9 mouse cellular contexts compared by ENCODE assay signal in the genomic region with DNA sequence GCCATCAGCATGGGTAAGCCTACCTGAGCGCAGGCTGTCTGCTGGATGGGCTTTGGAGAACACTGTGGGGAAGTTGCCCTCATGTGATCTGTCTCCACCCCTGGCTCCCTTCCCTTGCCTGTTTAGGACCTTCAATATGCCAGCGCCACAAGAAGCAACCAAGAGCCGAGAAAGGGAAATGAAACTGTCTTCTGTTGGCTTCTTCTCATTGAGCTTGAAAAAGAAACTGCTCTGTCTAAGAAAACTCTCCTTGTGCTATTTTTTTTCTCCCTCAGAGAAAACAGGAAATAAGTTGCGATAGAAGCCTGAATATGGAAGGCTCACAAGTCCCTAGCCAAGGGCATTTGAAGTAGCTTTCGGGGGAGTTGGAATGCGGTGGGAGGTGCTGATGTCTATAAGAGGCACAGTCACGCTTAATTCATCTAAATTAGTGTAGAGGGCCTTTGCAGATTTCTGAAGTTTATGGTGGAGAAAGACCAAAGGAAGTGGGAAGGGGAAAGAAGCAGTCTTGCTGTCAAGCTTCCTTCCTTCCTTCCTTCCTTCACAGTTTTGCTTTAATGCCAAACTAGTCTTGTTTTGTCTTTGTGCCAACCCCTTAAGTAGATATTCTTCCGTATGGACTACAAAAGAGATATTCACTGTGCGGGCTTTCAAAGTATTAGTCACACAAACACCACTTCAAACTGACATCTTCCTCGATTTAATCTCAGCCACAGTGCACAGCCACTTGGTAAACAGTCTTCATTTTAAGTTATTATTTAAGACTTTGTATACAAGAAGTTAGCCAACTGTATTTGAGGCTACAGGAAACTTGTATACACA. TPM values are rescaled to one million over a fixed set of nuclear protein-coding genes. Genes with fewer than 3 reads are reported as not detected.
DNase-seq lines count a peak whose midpoint lies in the region; ATAC-seq and TF ChIP-seq lines count a peak whose summit lies in the region.
"Had no signal": no experiment of that assay in that cellular context is flagged by ENCODE, and none has a peak within 500 bp of the region (broad histone marks: within the 10 kb centered on the region; RNA-seq: fewer than 3 reads in every experiment).

No protein-coding gene starts in this region.

- peak; percentile 83 for DNase-seq in layer of hippocampus, adult 9-11 months
- DNase-seq in layer of hippocampus, adult 18-20 months (ENCODE audit: low spot score in 2 of 2), result no peak
- peak; percentile 58 to 61 for DNase-seq in heart, postnatal 10 days
- peak; percentile 35 for DNase-seq in thymus, postnatal 14 days
- DNase-seq in Muller cell, postnatal 12 days (ENCODE audit: inconsistent ontology term), result no peak
- no peak for DNase-seq in cerebellum, adult 11-12 months

- H3K9me3 ChIP-seq in lung, embryonic 15.5 days, result no peaks in the 10 kb centered on the region

- peak overlapping the region; percentile 28 for H3K4me2 ChIP-seq in lung, embryonic 15.5 days

- H3K27ac ChIP-seq in bone marrow, adult 2 months (ENCODE audit: control insufficient read depth, insufficient read depth, low read depth, low read length, poor library complexity), result peak overlapping the region; percentile 66
- H3K27ac ChIP-seq in lung, embryonic 15.5 days, result peak overlapping the region; percentile 89

- no peaks in the 10 kb centered on the region for H3K27me3 ChIP-seq in lung, embryonic 15.5 days

- TF ChIP-seq CTCF in bone marrow, adult 2 months (IDR thresholded peaks at IDR 0.05; ENCODE audit: control insufficient read depth, insufficient read depth, low read length), result no peak

- no peak overlapping the region for H3K9ac ChIP-seq in lung, embryonic 15.5 days

- TF ChIP-seq POLR2A in bone marrow, adult 2 months (IDR thresholded peaks at IDR 0.05; ENCODE audit: borderline replicate concordance, control insufficient read depth, low read depth, low read length), result no peak

- WGBS in bone marrow, adult 2 months, result 7% methylated on average over 10 of the region's 10 CpGs
- WGBS in lung, embryonic 15.5 days, result 20% methylated on average over 10 of the region's 10 CpGs

- H3K4me1 ChIP-seq in bone marrow, adult 2 months (ENCODE audit: control insufficient read depth, insufficient read depth, low read length), result peaks cover 5% of the 10 kb centered on the region; the same call in 1 of the 2 replicates
- H3K4me1 ChIP-seq in lung, embryonic 15.5 days, result peaks cover 15% of the 10 kb centered on the region; the same call in 1 of the 2 replicates

- H3K4me3 ChIP-seq in bone marrow, adult 2 months (replicated peaks; ENCODE audit: control insufficient read depth, low read depth, low read length), result no peak overlapping the region
- H3K4me3 ChIP-seq in lung, embryonic 15.5 days, result no peak overlapping the region

- H3K36me3 ChIP-seq in lung, embryonic 15.5 days, result no peaks in the 10 kb centered on the region

- intact Hi-C loops in heart, postnatal 10 days (cut with DNase I), result no loop called here

- peak; percentile 90 for ATAC-seq in lung, embryonic 15.5 days (ENCODE audit: borderline replicate concordance, extremely low read depth, low FRiP score, low TSS enrichment)

RNA-seq across cellular contexts. Expression of a gene that starts 18.3 kb away (rescaled TPM):
- total RNA-seq in layer of hippocampus, adult 18-20 months (2021), result 1 to 10 TPM; 7.9 to 9.8 TPM
- 1.2 and 2.2 TPM in 2 replicates for polyA plus RNA-seq in bone marrow, adult 2 months (2011; ENCODE audit: insufficient read depth, insufficient read length, low replicate concordance, missing spikeins)
- total RNA-seq in heart, postnatal 10 days (2021), result under 1 TPM; 0.69 to 0.79 TPM
- polyA plus RNA-seq in lung, embryonic 15.5 days (2015; fragmentation: Nextera tagmentation; extraction: Ambion mirVana), result 1.4 and 1.6 TPM in 2 replicates

RNA-seq across cellular contexts. Expression of a gene that starts 33.7 kb away (rescaled TPM):
- 10 to 100 TPM; 42.4 to 44.3 TPM for total RNA-seq in layer of hippocampus, adult 18-20 months (2021)
- polyA plus RNA-seq in bone marrow, adult 2 months (2011; ENCODE audit: insufficient read depth, insufficient read length, low replicate concordance, missing spikeins), result 2.4 and 6.3 TPM in 2 replicates
- total RNA-seq in heart, postnatal 10 days (2021), result 1 to 10 TPM; 2.0 to 2.1 TPM
- 2.7 and 2.8 TPM in 2 replicates for polyA plus RNA-seq in lung, embryonic 15.5 days (2015; fragmentation: Nextera tagmentation; extraction: Ambion mirVana)

RNA-seq across cellular contexts. Expression of a gene that starts 34.0 kb away (rescaled TPM):
- not detected for total RNA-seq in layer of hippocampus, adult 18-20 months (2021)
- polyA plus RNA-seq in bone marrow, adult 2 months (2011; ENCODE audit: insufficient read depth, insufficient read length, low replicate concordance, missing spikeins), result not detected in 2 replicates
- total RNA-seq in heart, postnatal 10 days (2021), result not detected
- 0.21 and 0.29 TPM in 2 replicates for polyA plus RNA-seq in lung, embryonic 15.5 days (2015; fragmentation: Nextera tagmentation; extraction: Ambion mirVana)
- total RNA-seq: left cerebral cortex, postnatal 25 days had no signal

Comparison
In these comparisons a context has a peak if more than half of its experiments do, and no peak if none do; other contexts are left out.
1. DNase-seq: peak in layer of hippocampus, adult 9-11 months (single experiment), heart, postnatal 10 days (2 of 2) and thymus, postnatal 14 days (single experiment); none in layer of hippocampus, adult 18-20 months (0 of 2), Muller cell, postnatal 12 days (single experiment) and cerebellum, adult 11-12 months (single experiment).
2. RNA of a gene that starts 18.3 kb away (total RNA-seq): 7.9 to 9.8 TPM in layer of hippocampus, adult 18-20 months; 0.69 to 0.79 TPM in heart, postnatal 10 days; every median in the first group is over 4 times any median in the second.
3. RNA of a gene that starts 33.7 kb away (total RNA-seq): 42.4 to 44.3 TPM in layer of hippocampus, adult 18-20 months; 2.0 to 2.1 TPM in heart, postnatal 10 days; every median in the first group is over 10 times any median in the second.